Comparison of ENCODE assay signal across 35 mouse cellular contexts in genomic region chr12:79364284-79364683, GRCm38 (mm10).
"Had no signal": no experiment of that assay in that cellular context is flagged by ENCODE, and none has a peak within 500 bp of the region (broad histone marks: within the 10 kb centered on the region; RNA-seq: fewer than 3 reads in every experiment).

No protein-coding gene starts in this region.

- H3K9ac ChIP-seq: heart, embryonic 12.5 days; heart, embryonic 13.5 days; heart, embryonic 15.5 days; hindbrain, embryonic 12.5 days; hindbrain, embryonic 13.5 days; hindbrain, embryonic 14.5 days; hindbrain, embryonic 15.5 days; intestine, embryonic 15.5 days; kidney, embryonic 15.5 days had no signal

- ATAC-seq: hindbrain, embryonic 16.5 days; hindbrain, postnatal 0 days; inflammation-experienced regulatory T-cells, adult 6 months; intestine, embryonic 15.5 days; intestine, embryonic 16.5 days; intestine, postnatal 0 days had no signal

- H3K4me1 ChIP-seq: heart, embryonic 10.5 days; hindbrain, embryonic 10.5 days; hindbrain, embryonic 12.5 days; hindbrain, embryonic 13.5 days; hindbrain, embryonic 15.5 days; intestine, embryonic 15.5 days; kidney, embryonic 15.5 days had no signal

- H3K36me3 ChIP-seq: heart, embryonic 10.5 days; heart, embryonic 12.5 days; heart, embryonic 13.5 days; heart, embryonic 15.5 days; hindbrain, embryonic 10.5 days; hindbrain, embryonic 12.5 days; hindbrain, embryonic 13.5 days; hindbrain, embryonic 15.5 days; intestine, embryonic 15.5 days; kidney, embryonic 15.5 days had no signal

- H3K9me3 ChIP-seq: heart, embryonic 10.5 days; hindbrain, embryonic 10.5 days; hindbrain, embryonic 12.5 days; hindbrain, embryonic 13.5 days; hindbrain, embryonic 15.5 days; intestine, embryonic 15.5 days; kidney, embryonic 15.5 days had no signal

- H3K4me2 ChIP-seq: heart, embryonic 11.5 days; heart, embryonic 12.5 days; heart, embryonic 13.5 days; heart, embryonic 15.5 days; hindbrain, embryonic 12.5 days; hindbrain, embryonic 13.5 days; hindbrain, embryonic 14.5 days; hindbrain, embryonic 15.5 days; intestine, embryonic 15.5 days; kidney, embryonic 15.5 days had no signal

- H3K4me3 ChIP-seq: heart, embryonic 10.5 days; heart, embryonic 12.5 days; heart, embryonic 13.5 days; heart, embryonic 15.5 days; hindbrain, embryonic 10.5 days; hindbrain, embryonic 12.5 days; hindbrain, embryonic 13.5 days; hindbrain, embryonic 15.5 days; intestine, embryonic 15.5 days; kidney, embryonic 15.5 days; layer of hippocampus, adult 2 months had no signal

- H3K27me3 ChIP-seq: heart, embryonic 12.5 days; heart, embryonic 13.5 days; heart, embryonic 15.5 days; hindbrain, embryonic 12.5 days; hindbrain, embryonic 13.5 days; hindbrain, embryonic 15.5 days; intestine, embryonic 15.5 days; kidney, embryonic 15.5 days had no signal

- H3K27ac ChIP-seq: heart, embryonic 10.5 days; heart, embryonic 15.5 days; hindbrain, embryonic 10.5 days; hindbrain, embryonic 12.5 days; hindbrain, embryonic 13.5 days; hindbrain, embryonic 14.5 days; hindbrain, embryonic 15.5 days; hindbrain, postnatal 0 days; intestine, embryonic 15.5 days; kidney, embryonic 15.5 days; kidney, postnatal 0 days; layer of hippocampus, adult 2 months had no signal

- DNase-seq: heart, postnatal 10 days; heart, postnatal 14 days; heart, postnatal 36 days; heart, postnatal 4 days; kidney, adult 11 months; kidney, adult 18-20 months; kidney, adult 2 months; kidney, adult 8-10 months; kidney, adult 9 months; kidney, postnatal 10 days; kidney, postnatal 14 days; kidney, postnatal 25 days; kidney, postnatal 36 days; kidney, postnatal 4 days; layer of hippocampus, adult 9-11 months; layer of hippocampus, postnatal 36 days had no signal
